Mouse (Mus musculus): ENCODE data around the gene Psip1. TPM values are rescaled to one million over a fixed set of nuclear protein-coding genes. Genes with fewer than 3 reads are reported as not detected.

Gene Psip1
- total and polyA plus RNA-seq, 2 experiments from 2014 or later, result 298 to 309 TPM

DNA sequence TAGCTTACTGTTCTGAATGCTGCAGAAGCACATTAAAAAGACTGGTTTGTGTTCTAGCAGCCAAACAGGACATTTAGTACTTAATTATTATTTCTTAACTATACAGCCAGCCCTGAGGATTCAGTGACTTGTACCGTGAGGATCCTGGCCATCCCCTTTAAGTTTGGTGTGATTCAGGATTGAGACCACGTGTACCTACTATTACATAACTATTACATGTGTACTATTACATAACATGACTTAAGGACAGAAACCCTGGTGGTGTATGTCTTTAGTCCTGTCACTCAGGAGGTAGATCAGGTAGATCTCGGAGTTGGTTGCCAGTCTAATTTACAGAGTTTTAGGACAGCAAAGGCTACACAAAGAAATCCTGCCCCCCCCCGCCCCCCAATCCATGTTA, 45.2 kb downstream of the Psip1 start:
- Histone ChIP-seq H3K9me3 (ENCODE audit: low read length) (no peaks in the 10 kb centered on the region), H3K4me3 (ENCODE audit: low read depth, low read length) (no peak overlapping the region), H3K27me3 (ENCODE audit: insufficient read depth, low read length) (no peaks in the 10 kb centered on the region), H3K36me3 (ENCODE audit: insufficient read depth) (peaks cover 32% of the 10 kb centered on the region), H3K4me2 (ENCODE audit: low read depth) (no peak overlapping the region), H3K4me1 (ENCODE audit: insufficient read depth) (no peaks in the 10 kb centered on the region), H3K9ac (no peak overlapping the region), H3K27ac (ENCODE audit: low read depth, low read length) (no peak overlapping the region)
- WGBS, result 88% methylated on average over 4 of the region's 4 CpGs
- DNase-seq, result no peak
- no peak for ATAC-seq
- no peak for TF ChIP-seq CTCF (IDR thresholded peaks at IDR 0.05; ENCODE audit: low read depth)

GRCm38 (mm10) chr4:83439045-83439444, 47.2 kb downstream of the Psip1 start:
- no peak for ATAC-seq
- Histone ChIP-seq H3K36me3 (ENCODE audit: insufficient read depth) (peaks cover 42% of the 10 kb centered on the region), H3K27me3 (ENCODE audit: insufficient read depth, low read length) (no peaks in the 10 kb centered on the region), H3K9ac (no peak overlapping the region), H3K4me1 (ENCODE audit: insufficient read depth) (no peaks in the 10 kb centered on the region), H3K4me2 (ENCODE audit: low read depth) (no peak overlapping the region), H3K27ac (ENCODE audit: low read depth, low read length) (no peak overlapping the region), H3K9me3 (ENCODE audit: low read length) (no peaks in the 10 kb centered on the region), H3K4me3 (ENCODE audit: low read depth, low read length) (no peak overlapping the region)
- no peak for DNase-seq
- TF ChIP-seq CTCF (IDR thresholded peaks at IDR 0.05; ENCODE audit: low read depth), result no peak
- 60% methylated on average over 5 of the region's 5 CpGs for WGBS

DNA sequence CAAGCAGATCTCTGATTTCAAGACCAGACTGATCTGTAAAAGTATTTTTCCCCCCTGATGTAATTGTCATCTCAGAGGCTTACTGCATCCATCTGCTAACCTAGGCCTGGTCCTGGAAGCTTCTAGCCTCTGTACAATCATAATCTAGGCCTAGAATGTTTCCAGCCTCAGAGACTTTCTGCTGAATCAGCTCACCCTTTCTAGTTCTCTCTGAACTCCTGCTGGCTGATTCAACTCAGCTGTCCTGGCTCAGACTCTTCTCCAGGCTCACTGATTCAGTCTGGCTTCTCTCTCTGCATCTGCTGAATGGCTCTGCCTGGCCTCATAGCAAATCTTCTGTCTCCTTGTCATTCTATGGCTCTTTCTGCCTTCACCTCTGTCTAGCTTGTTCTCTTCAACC, 48.1 kb downstream of the Psip1 start:
- no peak for ATAC-seq

DNA sequence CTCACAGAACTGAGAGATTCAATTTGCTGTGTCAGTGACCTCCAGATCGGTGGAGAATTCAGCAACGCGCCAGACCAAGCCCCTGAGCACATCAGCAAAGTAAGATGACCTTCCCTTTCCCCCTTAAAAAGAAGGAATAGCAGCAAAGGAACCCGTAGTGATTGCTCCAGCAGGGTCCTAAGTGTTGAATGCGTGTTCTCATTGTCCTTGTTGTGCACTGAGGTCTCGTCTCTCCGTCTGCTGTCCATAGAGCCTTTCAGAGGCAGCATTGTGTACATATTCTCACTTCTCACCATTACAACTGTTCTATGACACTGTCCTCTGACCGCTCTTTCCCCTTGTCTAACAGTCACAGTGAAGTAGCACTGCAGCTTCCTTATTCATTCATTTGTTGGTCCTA, 49.9 kb downstream of the Psip1 start:
- Histone ChIP-seq H3K27ac (ENCODE audit: low read depth, low read length) (no peak overlapping the region), H3K4me3 (ENCODE audit: low read depth, low read length) (no peak overlapping the region), H3K9ac (no peak overlapping the region), H3K9me3 (ENCODE audit: low read length) (no peaks in the 10 kb centered on the region), H3K4me1 (ENCODE audit: insufficient read depth) (no peaks in the 10 kb centered on the region), H3K36me3 (ENCODE audit: insufficient read depth) (peaks cover 41% of the 10 kb centered on the region), H3K4me2 (ENCODE audit: low read depth) (no peak overlapping the region), H3K27me3 (ENCODE audit: insufficient read depth, low read length) (no peaks in the 10 kb centered on the region)
- whole genome bisulfite sequencing, result 94% methylated on average over 8 of the region's 8 CpGs
- ATAC-seq (no peak), DNase-seq (no peak)
- no peak for TF ChIP-seq CTCF (IDR thresholded peaks at IDR 0.05; ENCODE audit: low read depth)

More for the DNA sequence above, 48.1 kb downstream of the Psip1 start:
- no peak overlapping the region for H3K27ac ChIP-seq (ENCODE audit: low read depth, low read length)
- no peaks in the 10 kb centered on the region for H3K4me1 ChIP-seq (ENCODE audit: insufficient read depth)
- H3K36me3 ChIP-seq (ENCODE audit: insufficient read depth), result peaks cover 45% of the 10 kb centered on the region
- H3K27me3 ChIP-seq (ENCODE audit: insufficient read depth, low read length), result no peaks in the 10 kb centered on the region
- DNase-seq, result no peak
- no peaks in the 10 kb centered on the region for H3K9me3 ChIP-seq (ENCODE audit: low read length)
- no peak overlapping the region for H3K9ac ChIP-seq
- H3K4me3 ChIP-seq (ENCODE audit: low read depth, low read length), result no peak overlapping the region
- TF ChIP-seq CTCF (IDR thresholded peaks at IDR 0.05; ENCODE audit: low read depth), result no peak
- H3K4me2 ChIP-seq (ENCODE audit: low read depth), result no peak overlapping the region

GRCm38 (mm10) chr4:83432901-83433300, 53.4 kb downstream of the Psip1 start:
- no peak overlapping the region for H3K27ac ChIP-seq (ENCODE audit: low read depth, low read length)
- no peak for DNase-seq
- H3K9me3 ChIP-seq (ENCODE audit: low read length), result no peaks in the 10 kb centered on the region
- H3K9ac ChIP-seq, result no peak overlapping the region
- H3K4me3 ChIP-seq (ENCODE audit: low read depth, low read length), result no peak overlapping the region
- TF ChIP-seq CTCF (IDR thresholded peaks at IDR 0.05; ENCODE audit: low read depth), result no peak
- no peaks in the 10 kb centered on the region for H3K27me3 ChIP-seq (ENCODE audit: insufficient read depth, low read length)
- ATAC-seq, result no peak
- no peaks in the 10 kb centered on the region for H3K4me1 ChIP-seq (ENCODE audit: insufficient read depth)
- H3K4me2 ChIP-seq (ENCODE audit: low read depth), result no peak overlapping the region
- peaks cover 44% of the 10 kb centered on the region for H3K36me3 ChIP-seq (ENCODE audit: insufficient read depth)
- WGBS, result 94% methylated on average over 6 of the region's 6 CpGs

DNA sequence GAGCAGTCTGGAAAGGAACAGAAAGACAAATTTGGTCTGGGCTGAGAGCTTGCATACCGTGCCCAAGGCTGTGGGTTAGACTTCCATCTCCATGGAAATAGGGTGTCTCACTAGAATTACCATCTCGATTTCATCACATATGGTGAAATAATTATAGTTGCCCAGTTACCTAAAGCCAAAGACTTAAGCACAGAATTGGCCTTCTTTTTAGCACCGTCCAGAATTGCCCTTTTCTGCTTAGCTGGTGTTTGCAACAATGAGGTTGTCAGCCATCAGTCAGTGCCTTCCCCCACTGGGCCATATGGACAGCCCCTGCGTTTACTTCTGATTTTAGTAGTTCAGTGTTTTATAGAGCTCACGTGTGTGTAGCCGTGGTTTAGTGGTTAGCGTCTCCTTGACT, 54.3 kb downstream of the Psip1 start:
- ATAC-seq (no peak), DNase-seq (no peak)
- Histone ChIP-seq H3K4me3 (ENCODE audit: low read depth, low read length) (no peak overlapping the region), H3K27ac (ENCODE audit: low read depth, low read length) (no peak overlapping the region), H3K9me3 (ENCODE audit: low read length) (no peaks in the 10 kb centered on the region), H3K4me1 (ENCODE audit: insufficient read depth) (no peaks in the 10 kb centered on the region), H3K4me2 (ENCODE audit: low read depth) (no peak overlapping the region), H3K36me3 (ENCODE audit: insufficient read depth) (peaks cover 40% of the 10 kb centered on the region), H3K27me3 (ENCODE audit: insufficient read depth, low read length) (no peaks in the 10 kb centered on the region), H3K9ac (no peak overlapping the region)
- 76% methylated on average over 7 of the region's 7 CpGs for whole genome bisulfite sequencing
- no peak for TF ChIP-seq CTCF (IDR thresholded peaks at IDR 0.05; ENCODE audit: low read depth)

GRCm38 (mm10) chr4:83428845-83429244, 57.4 kb downstream of the Psip1 start:
- Histone ChIP-seq H3K27ac (ENCODE audit: low read depth, low read length) (no peak overlapping the region), H3K27me3 (ENCODE audit: insufficient read depth, low read length) (no peaks in the 10 kb centered on the region), H3K4me3 (ENCODE audit: low read depth, low read length) (no peak overlapping the region), H3K4me1 (ENCODE audit: insufficient read depth) (no peaks in the 10 kb centered on the region), H3K36me3 (ENCODE audit: insufficient read depth) (peaks cover 37% of the 10 kb centered on the region), H3K4me2 (ENCODE audit: low read depth) (no peak overlapping the region), H3K9ac (no peak overlapping the region), H3K9me3 (ENCODE audit: low read length) (no peaks in the 10 kb centered on the region)
- WGBS, result 93% methylated on average over 4 of the region's 4 CpGs
- peak; percentile 37 for TF ChIP-seq CTCF (IDR thresholded peaks at IDR 0.05; ENCODE audit: low read depth)
- peak; percentile 21 for DNase-seq
- no peak for ATAC-seq

DNA sequence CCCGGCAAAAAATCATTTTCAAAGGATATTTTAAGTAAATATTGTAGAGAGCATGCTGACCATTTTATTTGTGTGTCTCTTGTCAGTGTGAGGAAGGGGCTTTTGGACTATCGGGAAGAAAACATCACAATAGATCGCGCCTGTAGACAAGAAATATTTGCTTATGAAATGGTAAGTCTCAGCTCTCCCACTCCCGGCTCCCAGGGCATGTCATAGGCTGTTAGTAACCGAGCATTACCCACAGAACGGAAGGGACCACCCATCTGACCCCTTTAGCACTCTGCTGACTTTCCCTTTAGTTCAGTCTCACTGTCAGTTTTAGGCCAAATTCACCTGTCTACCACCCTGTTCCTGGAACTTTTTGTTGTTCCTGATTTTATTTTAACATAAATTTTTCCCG, 58.6 kb downstream of the Psip1 start:
- Histone ChIP-seq H3K4me2 (ENCODE audit: low read depth) (no peak overlapping the region), H3K4me1 (ENCODE audit: insufficient read depth) (no peaks in the 10 kb centered on the region), H3K9ac (no peak overlapping the region), H3K27me3 (ENCODE audit: insufficient read depth, low read length) (no peaks in the 10 kb centered on the region), H3K27ac (ENCODE audit: low read depth, low read length) (no peak overlapping the region), H3K36me3 (ENCODE audit: insufficient read depth) (peaks cover 43% of the 10 kb centered on the region), H3K9me3 (ENCODE audit: low read length) (no peaks in the 10 kb centered on the region), H3K4me3 (ENCODE audit: low read depth, low read length) (no peak overlapping the region)
- no peak for TF ChIP-seq CTCF (IDR thresholded peaks at IDR 0.05; ENCODE audit: low read depth)
- WGBS, result 97% methylated on average over 8 of the region's 8 CpGs
- DNase-seq (no peak), ATAC-seq (no peak)
